Mouse (Mus musculus) urinary bladder, adult 2 months (tissue): ENCODE data around the gene Snd1. TPM values are rescaled to one million over a fixed set of nuclear protein-coding genes. Genes with fewer than 3 reads are reported as not detected.

Source experiments
- DNase-seq: peaks from one replicate; pipeline ENCODE4 v3.0.0; 2022; ENCODE audit warnings: low spot score
- polyA plus RNA-seq: library from polyadenylated mRNA; depleted of rRNA; stranded (reverse); fragments of >200 nt; gene quantifications from 2 replicates; pipeline ENCODE4 v1.2.3, GENCODE M21; 2012

Gene Snd1
- polyA plus RNA-seq, 1 experiment = 94.2 TPM

DNA sequence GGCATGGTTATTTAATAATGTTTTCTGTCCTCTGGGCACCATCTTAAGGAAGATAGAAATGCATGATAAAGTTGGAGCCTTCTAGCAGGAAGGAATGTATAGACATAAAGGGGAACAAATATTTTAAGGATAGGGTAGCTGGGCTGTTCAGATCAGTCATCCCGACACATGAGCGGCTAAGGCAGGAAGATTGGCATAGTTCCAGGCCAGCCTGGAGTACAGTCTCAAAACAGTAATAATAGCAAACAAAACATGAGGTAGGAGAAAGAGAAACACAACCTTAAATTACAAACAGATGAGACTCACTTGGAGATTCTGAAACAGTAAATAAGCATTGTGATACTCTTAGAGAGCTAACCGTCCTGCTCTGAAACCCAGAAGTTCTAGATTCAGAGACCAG, 276.2 kb downstream of the Snd1 start:
- DNase-seq = no peak

- no peak for DNase-seq
These were observed 278.3 kb downstream of the Snd1 start for GRCm38 (mm10) chr6:28753217-28753616.

DNA sequence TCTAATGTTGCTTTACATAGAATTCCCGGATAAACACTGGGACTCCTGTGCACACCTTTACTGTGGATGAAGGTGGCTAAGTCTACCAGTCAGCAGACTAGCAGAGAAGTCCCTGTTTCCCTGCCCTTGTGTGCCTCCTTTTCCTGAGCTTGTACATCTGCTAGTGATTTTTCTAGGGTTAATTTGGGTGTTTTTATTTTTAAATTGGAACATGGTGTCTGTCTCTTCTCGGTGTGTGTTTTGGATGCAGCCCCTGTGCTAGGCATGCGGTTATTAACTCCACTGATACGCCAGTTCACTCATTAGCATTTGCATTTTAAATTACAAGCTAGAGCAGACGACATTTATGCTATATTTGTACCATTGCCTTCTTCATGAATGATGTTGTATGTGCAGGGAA, 278.7 kb downstream of the Snd1 start:
- DNase-seq = no peak

GRCm38 (mm10) chr6:28754127-28754898, 279.4 kb downstream of the Snd1 start:
- DNase-seq = no peak

- no peak for DNase-seq
These were observed 281.5 kb downstream of the Snd1 start for GRCm38 (mm10) chr6:28756306-28757018.

DNA sequence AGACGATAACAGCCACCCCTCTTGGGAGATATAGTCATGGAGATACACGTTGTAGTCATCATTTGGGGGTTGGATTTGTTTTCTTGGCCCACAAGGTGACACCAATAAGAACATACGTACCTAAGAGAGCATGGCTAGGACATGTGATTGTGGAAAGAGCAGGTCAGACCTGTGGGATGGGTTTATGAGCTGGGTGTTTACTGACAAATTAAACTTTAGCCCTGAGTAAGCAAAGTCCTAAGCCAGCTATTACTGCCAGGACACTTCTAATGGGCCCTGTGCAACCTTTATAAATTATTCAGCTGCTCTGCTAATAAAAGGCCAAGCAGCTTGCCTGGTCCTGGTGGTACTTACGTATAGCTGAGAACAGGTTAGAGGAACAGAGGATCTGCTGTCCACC, 283.4 kb downstream of the Snd1 start:
- no peak for DNase-seq

GRCm38 (mm10) chr6:28761728-28762127, 286.8 kb downstream of the Snd1 start:
- DNase-seq = no peak

DNA sequence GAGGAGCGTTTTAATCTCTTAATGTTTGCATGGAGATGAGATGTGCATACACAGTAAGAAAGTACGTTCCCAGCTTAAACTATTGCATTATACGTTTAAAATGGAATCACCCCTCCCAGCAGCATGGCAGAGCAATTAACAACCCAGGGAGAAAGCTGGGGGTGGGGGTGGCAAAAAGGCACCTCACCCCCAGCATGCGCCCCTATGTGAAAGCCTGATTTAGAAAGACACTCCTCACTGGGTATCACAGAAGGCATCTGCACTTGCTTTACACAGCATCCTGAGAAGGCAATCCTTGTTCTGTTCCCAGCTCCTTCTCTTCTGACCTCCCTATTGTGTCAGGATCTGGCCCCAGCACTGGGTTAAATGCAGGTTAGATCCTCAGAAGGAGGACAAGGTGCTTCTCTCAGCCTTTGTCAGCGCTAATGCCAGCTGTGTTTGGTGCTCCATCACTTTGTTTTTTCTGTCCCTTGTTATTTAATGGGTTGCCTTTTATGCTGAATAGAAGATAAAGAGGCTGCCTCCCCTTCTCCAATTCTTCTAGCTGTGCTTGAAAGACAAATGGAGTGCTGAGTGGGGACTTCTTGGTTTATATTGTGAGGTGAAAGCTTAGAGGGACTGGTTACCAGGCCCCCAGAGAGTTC, 287.3 kb downstream of the Snd1 start:
- no peak for DNase-seq

GRCm38 (mm10) chr6:28766622-28767021, 291.7 kb downstream of the Snd1 start:
- no peak for DNase-seq

- no peak for DNase-seq
These were observed 293.0 kb downstream of the Snd1 start for GRCm38 (mm10) chr6:28767891-28768481.

DNA sequence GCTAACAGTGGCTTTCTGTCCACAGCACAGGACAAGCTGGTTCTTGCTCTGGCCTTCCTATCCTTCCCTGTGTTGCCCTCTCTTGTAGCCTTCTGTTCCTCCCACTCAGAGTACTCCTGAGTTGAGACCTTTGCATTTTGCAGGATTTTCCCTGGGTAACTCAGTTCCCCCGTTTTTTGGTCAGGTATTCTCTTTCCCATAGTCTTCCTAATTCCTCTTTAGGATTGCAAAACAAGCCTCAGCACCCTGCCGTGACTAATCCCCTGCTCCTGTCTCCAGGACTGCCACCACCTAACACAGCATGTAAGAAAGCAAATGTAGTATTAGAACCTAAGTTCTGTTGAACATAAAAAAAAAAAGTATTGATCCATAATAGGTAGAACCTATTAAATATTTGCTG, 296.4 kb downstream of the Snd1 start:
- DNase-seq = no peak

- no peak for DNase-seq
These were observed 306.8 kb downstream of the Snd1 start for GRCm38 (mm10) chr6:28781696-28782095.

- no peak for DNase-seq
These were observed 308.2 kb downstream of the Snd1 start for GRCm38 (mm10) chr6:28783082-28783647.

- no peak for DNase-seq
These were observed 309.0 kb downstream of the Snd1 start for GRCm38 (mm10) chr6:28783953-28784352.

DNA sequence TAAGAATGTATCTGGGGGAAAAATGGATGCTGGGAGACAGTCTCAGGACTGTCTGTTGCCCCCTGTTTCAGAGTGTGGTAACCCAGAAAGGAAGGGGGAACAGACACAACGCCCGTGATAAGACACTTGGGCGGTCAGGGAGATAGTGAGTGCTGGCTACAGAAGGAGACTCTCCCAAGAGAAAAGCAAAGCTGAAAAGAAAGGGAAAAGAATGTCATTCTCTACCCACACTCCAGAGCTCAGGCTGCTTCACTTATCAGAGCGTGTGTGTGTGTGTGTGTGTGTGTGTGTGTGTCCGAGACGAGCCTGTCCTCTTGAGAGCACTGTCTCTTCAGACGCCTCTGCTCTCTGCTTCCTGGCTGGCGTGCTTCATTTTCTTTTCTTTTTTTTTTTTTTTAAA, 310.8 kb downstream of the Snd1 start:
- DNase-seq = no peak

DNA sequence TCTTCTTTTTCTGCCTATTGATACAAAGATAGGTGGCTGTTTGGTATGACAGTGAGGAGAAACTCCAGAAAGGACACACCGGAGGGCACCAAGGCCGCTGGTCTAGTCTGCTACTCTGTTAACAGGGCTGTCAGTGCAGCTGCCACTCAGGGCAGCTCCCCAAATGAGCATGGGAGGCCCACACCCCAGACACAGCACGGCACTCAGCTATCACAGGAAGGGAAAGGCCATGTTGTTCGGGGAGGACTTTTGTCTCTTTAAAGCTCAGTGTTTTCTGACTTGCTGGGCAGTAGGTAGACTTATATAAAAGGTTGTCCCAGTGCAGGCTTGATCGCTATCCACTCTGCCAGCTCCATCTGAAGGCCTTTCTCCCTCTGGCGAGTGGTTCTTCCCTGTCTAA, 312.2 kb downstream of the Snd1 start:
- no peak for DNase-seq

DNA sequence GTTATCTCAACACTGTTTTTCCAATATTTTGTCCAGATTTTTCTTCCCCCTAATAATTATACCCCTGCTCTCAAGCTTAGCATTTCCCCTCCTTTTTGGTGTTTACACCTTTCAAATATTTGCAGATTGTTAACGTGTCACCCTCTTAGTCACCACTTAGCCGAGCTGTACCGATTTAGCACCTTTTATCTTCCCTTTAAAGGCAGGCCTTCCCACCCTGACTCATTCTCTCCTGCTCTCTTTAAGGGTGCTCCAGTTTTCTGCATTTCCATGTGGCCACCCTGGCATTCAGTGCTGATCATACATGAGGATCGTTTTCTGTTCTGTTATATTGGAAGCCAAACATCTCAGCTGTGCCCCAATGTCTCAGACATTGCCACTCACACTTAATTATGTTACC, 314.7 kb downstream of the Snd1 start:
- DNase-seq = no peak

GRCm38 (mm10) chr6:28791183-28791582, 316.2 kb downstream of the Snd1 start:
- DNase-seq = no peak

DNA sequence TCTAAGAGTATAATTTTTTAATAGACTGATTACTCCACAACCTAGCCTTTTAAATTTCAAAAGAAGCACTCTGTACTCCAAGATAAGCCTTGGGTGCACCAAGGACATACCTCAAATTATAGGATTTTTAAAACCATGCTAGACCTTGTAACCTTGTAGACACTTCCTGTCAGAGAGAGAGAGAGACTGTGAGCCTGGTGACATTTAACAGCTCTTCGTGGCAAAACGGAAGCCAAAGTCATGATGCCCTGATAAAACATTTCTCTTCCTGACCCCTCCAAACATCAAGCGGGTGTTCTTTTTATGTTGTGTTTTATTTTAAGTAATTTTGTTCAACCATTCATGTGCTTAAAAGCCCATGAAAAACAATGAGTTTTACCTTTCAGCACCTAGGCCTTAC, 316.9 kb downstream of the Snd1 start:
- no peak for DNase-seq

- no peak for DNase-seq
These were observed 320.4 kb downstream of the Snd1 start for GRCm38 (mm10) chr6:28795380-28795779.

DNA sequence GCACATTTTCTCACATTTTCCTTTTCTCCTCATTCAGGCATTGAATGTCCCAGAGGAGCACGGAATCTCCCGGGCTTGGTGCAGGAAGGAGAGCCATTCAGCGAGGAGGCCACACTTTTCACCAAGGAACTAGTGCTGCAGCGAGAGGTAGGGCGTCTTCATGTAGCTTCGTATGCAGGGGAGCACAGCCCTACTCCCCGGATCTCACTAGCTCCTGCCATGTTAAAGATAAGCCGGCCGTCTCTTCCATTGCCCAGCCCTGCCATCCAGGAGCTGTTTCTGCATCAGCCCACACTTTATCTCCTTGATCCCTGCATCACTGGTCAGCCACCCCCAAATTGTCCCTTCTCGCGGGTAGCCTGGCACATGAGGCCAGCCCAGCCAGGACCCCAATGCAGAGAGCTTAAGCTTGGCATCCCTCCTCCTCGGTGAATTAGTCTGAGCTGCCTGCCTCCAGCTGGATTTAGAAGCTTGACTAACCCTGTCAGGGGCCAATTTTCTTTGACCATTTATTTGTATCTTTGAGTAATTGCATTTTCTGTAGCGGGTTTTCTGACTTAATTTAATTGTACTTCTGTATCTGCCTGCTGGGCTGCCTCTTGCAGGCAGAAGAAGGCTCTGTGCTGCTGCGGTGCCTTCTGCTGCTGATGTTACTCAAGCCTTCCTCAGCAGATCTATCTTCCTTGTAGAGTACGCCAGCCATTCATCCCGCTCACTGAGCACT, 321.0 kb downstream of the Snd1 start:
- no peak for DNase-seq

- DNase-seq = no peak
These were observed 324.9 kb downstream of the Snd1 start for GRCm38 (mm10) chr6:28799818-28800217.
